Mouse (Mus musculus) kidney, embryonic 16.5 days (tissue): ENCODE measurements around the gene Olfr1387. TPM values are rescaled to one million over a fixed set of nuclear protein-coding genes. Genes with fewer than 3 reads are reported as not detected.
A peak's percentile ranks its signal among the peaks of the same experiment; 100 is the strongest.
"Not testable (repeated sequence)": the region's sequence is repeated elsewhere in the genome, so short reads cannot be mapped to it uniquely, and the experiment has no call there.

Experiments
- ATAC-seq: fragments of 200-750 bp; cut with Nextera tagmentation; 2 replicates; pipeline ENCODE4 v1.8.0; 2017; ENCODE audit warnings: moderate TSS enrichment; ENCODE audit not compliant: low FRiP score, low TSS enrichment
- H3K27ac ChIP-seq: fragments of 300-500 bp; sonication (generic); 2 replicates; pipeline ENCODE4 v1.5.1; 2014; ENCODE audit warnings: low read length
- H3K27me3 ChIP-seq: fragments of 300-500 bp; sonication (generic); 2 replicates; pipeline ENCODE4 v1.6.1; 2014; ENCODE audit warnings: low read length, control low read depth, mixed read lengths; ENCODE audit not compliant: insufficient read depth
- H3K36me3 ChIP-seq: fragments of 300-500 bp; sonication (generic); 2 replicates; pipeline ENCODE4 v1.6.1; 2014; ENCODE audit warnings: low read length, control low read depth, mixed read lengths; ENCODE audit not compliant: insufficient read depth
- H3K4me1 ChIP-seq: fragments of 300-500 bp; sonication (generic); 2 replicates; pipeline ENCODE4 v1.6.1; 2014; ENCODE audit warnings: low read length, control low read depth, mixed read lengths; ENCODE audit not compliant: insufficient read depth
- H3K4me2 ChIP-seq: fragments of 300-500 bp; sonication (generic); replicated peaks from 2 replicates; pipeline ENCODE4 v1.6.1; 2014; ENCODE audit warnings: low read depth, low read length
- H3K4me3 ChIP-seq: fragments of 300-500 bp; sonication (generic); 2 replicates; pipeline ENCODE4 v1.5.1; 2014; ENCODE audit warnings: mild to moderate bottlenecking, low read length
- H3K9ac ChIP-seq: fragments of 300-500 bp; sonication (generic); replicated peaks from 2 replicates; pipeline ENCODE4 v1.6.1; 2014; ENCODE audit warnings: low read length
- H3K9me3 ChIP-seq: fragments of 300-500 bp; sonication (generic); 2 replicates; pipeline ENCODE4 v1.6.1; 2016; ENCODE audit warnings: low read length, control low read depth
- WGBS: fragments of 180-500 bp; shearing (Covaris S2); extraction: QIAGEN DNeasy Blood & Tissue Kit; methylation state at CpG from one replicate; pipeline ENCODE4 v1.1.7; 2014; 5-methylcytosine and 5-hydroxymethylcytosine counted together
- polyA plus RNA-seq: library from polyadenylated mRNA; unstranded; fragments of >200 nt; fragmentation: Nextera tagmentation; extraction: Ambion mirVana; gene quantifications from 2 replicates; pipeline ENCODE4 v1.2.1, GENCODE M21; 2015

Gene Olfr1387
- not detected in 2 replicates for polyA plus RNA-seq

GRCm38 (mm10) chr11:49455043-49455442 is at the start of gene Olfr1387:
Gene Olfr1387 (plus strand): TSS chr11:49455343.
- no peak for ATAC-seq
- no peaks in the 10 kb centered on the region for H3K36me3 ChIP-seq
- WGBS, result 75% methylated on average over 1 of the region's 1 CpGs

GRCm38 (mm10) chr11:49406784-49407183 is 48.4 kb upstream of the Olfr1387 start:
- Histone ChIP-seq H3K27ac (no peak overlapping the region), H3K9ac (no peak overlapping the region), H3K4me1 (no peaks in the 10 kb centered on the region), H3K9me3 (no peaks in the 10 kb centered on the region), H3K27me3 (no peaks in the 10 kb centered on the region), H3K4me3 (no peak overlapping the region), H3K4me2 (no peak overlapping the region), H3K36me3 (no peaks in the 10 kb centered on the region)
- no peak for ATAC-seq
- WGBS, result 76% methylated on average over 3 of the region's 3 CpGs

More at GRCm38 (mm10) chr11:49455043-49455442, at the start of gene Olfr1387:
- H3K27ac ChIP-seq, result no peak within 1 kb of the TSS
- H3K4me3 ChIP-seq, result no peak within 1 kb of the TSS
- H3K9ac ChIP-seq, result no peak within 1 kb of the TSS
- no peaks in the 10 kb centered on the region for H3K4me1 ChIP-seq
- H3K27me3 ChIP-seq, result no peaks in the 10 kb centered on the region
- no peak within 1 kb of the TSS for H3K4me2 ChIP-seq
- H3K9me3 ChIP-seq, result no peaks in the 10 kb centered on the region

GRCm38 (mm10) chr11:49410540-49410939 is 44.6 kb upstream of the Olfr1387 start:
- Histone ChIP-seq H3K4me2 (no peak overlapping the region), H3K27ac (no peak overlapping the region), H3K9me3 (no peaks in the 10 kb centered on the region), H3K9ac (no peak overlapping the region), H3K36me3 (no peaks in the 10 kb centered on the region), H3K4me3 (no peak overlapping the region), H3K27me3 (no peaks in the 10 kb centered on the region), H3K4me1 (no peaks in the 10 kb centered on the region)
- no peak for ATAC-seq
- 44% methylated on average over 1 of the region's 1 CpGs for WGBS

- Histone ChIP-seq H3K4me3 (no peak within 1 kb of the TSS), H3K27me3 (no peaks in the 10 kb centered on the region), H3K36me3 (no peaks in the 10 kb centered on the region), H3K4me2 (no peak within 1 kb of the TSS), H3K4me1 (no peaks in the 10 kb centered on the region), H3K9ac (no peak within 1 kb of the TSS), H3K27ac (no peak within 1 kb of the TSS), H3K9me3 (no peaks in the 10 kb centered on the region)
- ATAC-seq, result no peak
- WGBS, result 87% methylated on average over 2 of the region's 2 CpGs
Measured at GRCm38 (mm10) chr11:49422767-49423166, 32.4 kb upstream of the Olfr1387 start, which contains the start of gene Olfr1389. Gene Olfr1389 (plus strand): TSS chr11:49423067.

- Histone ChIP-seq H3K9ac (no peak overlapping the region), H3K4me3 (no peak overlapping the region), H3K4me1 (no peaks in the 10 kb centered on the region), H3K27ac (no peak overlapping the region), H3K36me3 (no peaks in the 10 kb centered on the region), H3K4me2 (no peak overlapping the region), H3K27me3 (no peaks in the 10 kb centered on the region), H3K9me3 (no peaks in the 10 kb centered on the region)
- ATAC-seq, result no peak
- WGBS, result 98% methylated on average over 1 of the region's 1 CpGs
Measured at GRCm38 (mm10) chr11:49425257-49425927, 29.8 kb upstream of the Olfr1387 start.

GRCm38 (mm10) chr11:49429641-49430040 is 25.5 kb upstream of the Olfr1387 start:
- Histone ChIP-seq H3K4me1 (no peaks in the 10 kb centered on the region), H3K36me3 (no peaks in the 10 kb centered on the region), H3K4me3 (no peak overlapping the region), H3K27me3 (no peaks in the 10 kb centered on the region), H3K4me2 (no peak overlapping the region), H3K27ac (no peak overlapping the region), H3K9me3 (no peaks in the 10 kb centered on the region), H3K9ac (no peak overlapping the region)
- WGBS, result 91% methylated on average over 2 of the region's 2 CpGs
- no peak for ATAC-seq

GRCm38 (mm10) chr11:49436411-49436810 is 18.7 kb upstream of the Olfr1387 start, which contains the start of gene Olfr1388:
Gene Olfr1388 (plus strand): TSS chr11:49436624.
- no peak within 1 kb of the TSS for H3K4me3 ChIP-seq
- H3K27me3 ChIP-seq, result no peaks in the 10 kb centered on the region
- ATAC-seq, result no peak
- H3K27ac ChIP-seq, result no peak within 1 kb of the TSS
- H3K9me3 ChIP-seq, result no peaks in the 10 kb centered on the region
- H3K4me2 ChIP-seq, result no peak within 1 kb of the TSS
- H3K4me1 ChIP-seq, result no peaks in the 10 kb centered on the region
- no peaks in the 10 kb centered on the region for H3K36me3 ChIP-seq
- no peak within 1 kb of the TSS for H3K9ac ChIP-seq
- 66% methylated on average over 3 of the region's 3 CpGs for WGBS

GRCm38 (mm10) chr11:49464746-49465145 is 9.6 kb downstream of the Olfr1387 start, which contains the start of gene Olfr1386:
Gene Olfr1386 (plus strand): TSS chr11:49465046.
- not testable (repeated sequence) for ATAC-seq, H3K9ac ChIP-seq, H3K4me3 ChIP-seq, H3K36me3 ChIP-seq, H3K4me1 ChIP-seq, H3K4me2 ChIP-seq, H3K27ac ChIP-seq, H3K27me3 ChIP-seq, H3K9me3 ChIP-seq
- WGBS, result 87% methylated on average over 2 of the region's 3 CpGs

GRCm38 (mm10) chr11:49485973-49486372 is 30.8 kb downstream of the Olfr1387 start:
- 12% methylated on average over 4 of the region's 4 CpGs for WGBS

GRCm38 (mm10) chr11:49488770-49489169 is 33.6 kb downstream of the Olfr1387 start, which contains the start of gene Olfr1385:
Gene Olfr1385 (plus strand): TSS chr11:49489070.
- not testable (repeated sequence) for H3K9me3 ChIP-seq, H3K27me3 ChIP-seq, H3K4me2 ChIP-seq, H3K36me3 ChIP-seq, H3K9ac ChIP-seq, H3K27ac ChIP-seq, H3K4me1 ChIP-seq, H3K4me3 ChIP-seq, ATAC-seq
- 77% methylated on average over 1 of the region's 1 CpGs for WGBS

More at GRCm38 (mm10) chr11:49485973-49486372, 30.8 kb downstream of the Olfr1387 start:
- Histone ChIP-seq H3K9me3 (no peaks in the 10 kb centered on the region), H3K4me2 (no peak overlapping the region), H3K4me1 (no peaks in the 10 kb centered on the region), H3K9ac (no peak overlapping the region), H3K36me3 (no peaks in the 10 kb centered on the region), H3K27ac (no peak overlapping the region), H3K4me3 (no peak overlapping the region), H3K27me3 (no peaks in the 10 kb centered on the region)
- peak; percentile 88 for ATAC-seq
